Mouse (Mus musculus) 3T3-L1 (cell line): ENCODE measurements around the gene Colq.

Experiments
- DNase-seq: peaks from one replicate; pipeline ENCODE4 v3.0.0-alpha.2; 2015; ENCODE audit warnings: low read depth, low spot score

The Colq gene

GRCm38 (mm10) chr14:31575866-31576265, 15.3 kb downstream of the Colq start:
- DNase-seq = no peak

GRCm38 (mm10) chr14:31574903-31575665, 16.1 kb downstream of the Colq start:
- DNase-seq = no peak

GRCm38 (mm10) chr14:31572561-31573175, 18.5 kb downstream of the Colq start:
- DNase-seq = no peak

GRCm38 (mm10) chr14:31571419-31571818, 19.7 kb downstream of the Colq start:
- no peak for DNase-seq

GRCm38 (mm10) chr14:31570131-31570951, 20.8 kb downstream of the Colq start:
- DNase-seq = no peak

- peak; percentile 17 for DNase-seq
Measured at GRCm38 (mm10) chr14:31569151-31569631, 22.0 kb downstream of the Colq start.

- no peak for DNase-seq
Measured at GRCm38 (mm10) chr14:31565478-31566212, 25.5 kb downstream of the Colq start.

GRCm38 (mm10) chr14:31564452-31565179, 26.5 kb downstream of the Colq start:
- peak; percentile 17 for DNase-seq

- DNase-seq = no peak
Measured at GRCm38 (mm10) chr14:31560886-31561285, 30.3 kb downstream of the Colq start.

GRCm38 (mm10) chr14:31559216-31559615, 31.9 kb downstream of the Colq start:
- DNase-seq = no peak

GRCm38 (mm10) chr14:31557784-31558183, 33.4 kb downstream of the Colq start:
- no peak for DNase-seq

GRCm38 (mm10) chr14:31557273-31557672, 33.9 kb downstream of the Colq start:
- DNase-seq = no peak

GRCm38 (mm10) chr14:31556526-31557260, 34.5 kb downstream of the Colq start:
- DNase-seq = no peak

- no peak for DNase-seq
Measured at GRCm38 (mm10) chr14:31555963-31556434, 35.1 kb downstream of the Colq start.

- no peak for DNase-seq
Measured at GRCm38 (mm10) chr14:31555021-31555420, 36.1 kb downstream of the Colq start.

- no peak for DNase-seq
Measured at GRCm38 (mm10) chr14:31543885-31544442, 47.2 kb downstream of the Colq start.

- DNase-seq = no peak
Measured at GRCm38 (mm10) chr14:31537298-31537697, 53.8 kb downstream of the Colq start.

GRCm38 (mm10) chr14:31532656-31533055, 58.5 kb downstream of the Colq start:
- no peak for DNase-seq

GRCm38 (mm10) chr14:31531506-31532148, 59.5 kb downstream of the Colq start:
- DNase-seq = no peak
